Mouse (Mus musculus) forebrain, embryonic 16.5 days (tissue): ENCODE measurements around the gene Wfdc18. TPM values are rescaled to one million over a fixed set of nuclear protein-coding genes. Genes with fewer than 3 reads are reported as not detected.

Experiments
- ATAC-seq: fragments of 200-750 bp; cut with Nextera tagmentation; 2 replicates; pipeline ENCODE4 v1.8.0; 2017; ENCODE audit warnings: mild to moderate bottlenecking, moderate library complexity
- H3K27ac ChIP-seq: fragments of 300-500 bp; sonication (generic); 2 replicates; pipeline ENCODE4 v1.5.1; 2014; ENCODE audit warnings: low read length, control low read depth
- H3K27me3 ChIP-seq: fragments of 300-500 bp; sonication (generic); replicated peaks from 2 replicates; pipeline ENCODE4 v1.6.1; 2014; ENCODE audit warnings: low read length; ENCODE audit not compliant: control insufficient read depth, insufficient read depth
- H3K36me3 ChIP-seq: fragments of 300-500 bp; sonication (generic); 2 replicates; pipeline ENCODE4 v1.6.1; 2014; ENCODE audit not compliant: control insufficient read depth, insufficient read depth
- H3K4me1 ChIP-seq: fragments of 300-500 bp; sonication (generic); replicated peaks from 2 replicates; pipeline ENCODE4 v1.6.1; 2014; ENCODE audit warnings: low read length; ENCODE audit not compliant: control insufficient read depth, insufficient read depth
- H3K4me2 ChIP-seq: fragments of 300-500 bp; sonication (generic); 2 replicates; pipeline ENCODE4 v1.6.1; 2014; ENCODE audit warnings: mild to moderate bottlenecking, low read length, control low read depth
- H3K4me3 ChIP-seq: fragments of 300-500 bp; sonication (generic); replicated peaks from 2 replicates; pipeline ENCODE4 v1.5.1; 2014; ENCODE audit warnings: mild to moderate bottlenecking, low read length, control low read depth
- H3K9ac ChIP-seq: fragments of 300-500 bp; sonication (generic); replicated peaks from 2 replicates; pipeline ENCODE4 v1.6.1; 2014; ENCODE audit warnings: low read depth, low read length, control low read depth
- H3K9me3 ChIP-seq: fragments of 300-500 bp; sonication (generic); 2 replicates; pipeline ENCODE4 v1.6.1; 2016; ENCODE audit warnings: low read length; ENCODE audit not compliant: control insufficient read depth
- WGBS: fragments of 180-500 bp; shearing (Covaris S2); extraction: QIAGEN DNeasy Blood & Tissue Kit; methylation state at CpG from one replicate; pipeline ENCODE4 v1.1.7; 2014; 5-methylcytosine and 5-hydroxymethylcytosine counted together
- polyA plus RNA-seq: library from polyadenylated mRNA; unstranded; fragments of >200 nt; fragmentation: Nextera tagmentation; extraction: Ambion mirVana; gene quantifications from 2 replicates; pipeline ENCODE4 v1.2.1, GENCODE M21; 2015

Wfdc18 gene
- polyA plus RNA-seq, 1 experiment from 2014 or later: not detected

DNA sequence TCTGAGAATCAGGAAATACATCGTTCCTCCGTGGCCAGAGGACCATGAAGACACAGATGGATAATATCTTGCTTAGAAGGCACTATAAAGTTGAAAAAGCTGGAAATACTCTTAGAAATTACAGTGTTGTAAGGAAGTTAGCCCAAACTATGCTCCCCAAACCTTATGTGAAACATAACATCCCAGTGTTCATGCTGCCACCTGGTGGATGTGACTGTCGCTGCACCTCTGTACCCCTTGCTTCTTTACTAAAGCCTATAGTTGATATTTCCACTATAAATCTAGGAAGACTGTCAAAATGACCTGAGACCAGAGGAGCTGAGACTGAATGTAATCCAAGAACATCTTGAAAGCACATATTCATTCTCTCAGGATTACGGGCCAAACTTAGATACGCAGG, 30.4 kb downstream of the Wfdc18 start:
- Histone ChIP-seq H3K4me3 (no peak overlapping the region), H3K27ac (no peak overlapping the region), H3K9me3 (no peaks in the 10 kb centered on the region), H3K27me3 (no peaks in the 10 kb centered on the region), H3K4me2 (no peak overlapping the region), H3K9ac (no peak overlapping the region), H3K36me3 (no peaks in the 10 kb centered on the region), H3K4me1 (no peaks in the 10 kb centered on the region)
- WGBS: 26% methylated on average over 5 of the region's 5 CpGs
- ATAC-seq: no peak

DNA sequence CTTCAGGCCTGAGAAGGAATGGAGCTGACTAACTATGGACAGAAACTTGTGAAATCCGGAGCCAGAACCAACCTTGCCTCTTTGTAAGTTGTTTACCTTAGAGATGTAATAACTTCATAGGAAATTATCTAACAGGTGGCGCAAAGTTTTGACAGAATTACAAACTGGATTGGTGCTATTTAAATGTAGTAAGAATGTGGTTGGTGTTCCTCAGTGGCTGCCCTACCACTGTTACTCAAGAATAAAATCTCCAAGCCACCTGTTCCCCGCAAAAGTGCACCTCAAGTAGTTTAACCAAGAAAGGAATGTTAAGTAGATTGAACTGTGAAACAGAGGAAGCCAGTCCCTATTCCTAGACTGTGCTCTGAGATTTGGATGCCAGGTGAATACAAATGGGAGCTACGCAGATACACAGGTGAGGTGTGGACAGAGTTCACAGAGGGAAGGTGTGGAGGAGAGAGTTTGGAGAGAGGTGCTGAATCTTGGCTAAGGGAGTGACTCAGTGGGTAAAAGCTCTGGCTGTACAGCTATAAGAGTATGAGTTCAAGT, 31.7 kb downstream of the Wfdc18 start:
- Histone ChIP-seq H3K27me3 (no peaks in the 10 kb centered on the region), H3K9me3 (no peaks in the 10 kb centered on the region), H3K36me3 (no peaks in the 10 kb centered on the region), H3K9ac (no peak overlapping the region), H3K4me1 (no peaks in the 10 kb centered on the region), H3K4me3 (no peak overlapping the region), H3K4me2 (no peak overlapping the region), H3K27ac (no peak overlapping the region)
- ATAC-seq: no peak
- 85% methylated on average over 4 of the region's 4 CpGs for WGBS

GRCm38 (mm10) chr11:83741841-83742240, 33.0 kb downstream of the Wfdc18 start:
- no peaks in the 10 kb centered on the region for H3K9me3 ChIP-seq
- ATAC-seq: no peak
- H3K4me3 ChIP-seq: no peak overlapping the region
- no peaks in the 10 kb centered on the region for H3K36me3 ChIP-seq
- H3K9ac ChIP-seq: no peak overlapping the region
- H3K27ac ChIP-seq: no peak overlapping the region
- peaks cover 2% of the 10 kb centered on the region; the same call in 1 of the 2 replicates for H3K27me3 ChIP-seq
- no peaks in the 10 kb centered on the region for H3K4me1 ChIP-seq
- no peak overlapping the region for H3K4me2 ChIP-seq
- 77% methylated on average over 5 of the region's 5 CpGs for WGBS

GRCm38 (mm10) chr11:83742731-83743355, 34.0 kb downstream of the Wfdc18 start:
- peaks cover 4% of the 10 kb centered on the region for H3K27me3 ChIP-seq
- H3K4me1 ChIP-seq: no peaks in the 10 kb centered on the region
- no peak overlapping the region for H3K4me2 ChIP-seq
- no peak overlapping the region for H3K27ac ChIP-seq
- 75% methylated on average over 9 of the region's 9 CpGs for WGBS
- H3K9ac ChIP-seq: no peak overlapping the region
- ATAC-seq: no peak
- no peak overlapping the region for H3K4me3 ChIP-seq
- H3K36me3 ChIP-seq: no peaks in the 10 kb centered on the region
- no peaks in the 10 kb centered on the region for H3K9me3 ChIP-seq

- 93% methylated on average over 3 of the region's 3 CpGs for WGBS
- Histone ChIP-seq H3K9me3 (no peaks in the 10 kb centered on the region), H3K4me2 (no peak overlapping the region), H3K9ac (no peak overlapping the region), H3K36me3 (no peaks in the 10 kb centered on the region), H3K27me3 (peaks cover 9% of the 10 kb centered on the region), H3K27ac (no peak overlapping the region), H3K4me3 (no peak overlapping the region), H3K4me1 (no peaks in the 10 kb centered on the region)
- no peak for ATAC-seq
Measured at GRCm38 (mm10) chr11:83743525-83743924, 34.7 kb downstream of the Wfdc18 start.

DNA sequence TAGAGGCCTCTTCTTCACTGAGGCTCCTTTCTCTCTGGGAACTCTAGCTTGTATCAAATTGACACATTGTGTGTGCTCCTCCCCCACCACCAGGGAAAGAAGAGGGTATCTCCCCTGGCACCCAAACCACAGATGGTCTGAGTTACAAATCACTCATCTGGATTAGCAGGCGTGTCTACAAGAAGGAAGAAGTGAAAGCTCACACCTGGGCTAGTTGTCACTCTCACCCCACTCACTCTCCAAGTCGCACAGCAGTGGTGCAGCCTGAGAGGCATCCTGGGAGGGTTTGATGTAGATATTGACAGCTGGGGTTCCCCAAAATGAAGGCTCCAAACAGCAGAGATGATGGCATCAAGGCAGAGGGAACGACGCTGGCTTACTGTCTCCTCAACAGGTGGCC, 37.3 kb downstream of the Wfdc18 start:
- no peak for ATAC-seq
- Histone ChIP-seq H3K9me3 (no peaks in the 10 kb centered on the region), H3K4me1 (no peaks in the 10 kb centered on the region), H3K4me3 (no peak overlapping the region), H3K27me3 (peaks cover 11% of the 10 kb centered on the region), H3K36me3 (no peaks in the 10 kb centered on the region), H3K9ac (no peak overlapping the region), H3K27ac (no peak overlapping the region), H3K4me2 (no peak overlapping the region)
- 78% methylated on average over 4 of the region's 4 CpGs for WGBS

DNA sequence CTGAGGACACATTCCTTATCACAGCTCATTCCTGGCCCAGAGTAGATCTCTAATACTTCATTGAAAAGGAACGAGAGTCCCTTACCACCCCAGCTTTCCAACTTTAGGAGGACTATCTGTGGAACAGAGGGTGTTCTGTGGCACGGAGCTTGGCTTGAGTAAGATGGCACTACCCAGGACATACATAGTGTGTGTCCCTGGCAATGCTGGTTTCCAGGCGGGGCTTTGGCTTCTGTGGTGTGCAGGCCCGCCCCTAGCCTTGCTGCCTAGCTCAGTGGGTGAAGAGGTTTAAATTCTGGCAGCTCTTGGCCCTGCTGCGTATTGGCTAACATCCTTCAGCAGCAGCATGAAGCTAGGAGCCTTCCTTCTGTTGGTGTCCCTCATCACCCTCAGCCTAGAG, 37.9 kb downstream of the Wfdc18 start, which contains the start of gene Wfdc21:
TSS of gene Wfdc21 (plus strand) at position 260 of the 400 bp plus-strand sequence.
- no peak within 1 kb of the TSS for H3K27ac ChIP-seq
- 70% methylated on average over 5 of the region's 5 CpGs for WGBS
- no peaks in the 10 kb centered on the region for H3K4me1 ChIP-seq
- H3K9me3 ChIP-seq: no peaks in the 10 kb centered on the region
- H3K27me3 ChIP-seq: peaks cover 13% of the 10 kb centered on the region
- no peak within 1 kb of the TSS for H3K9ac ChIP-seq
- no peak within 1 kb of the TSS for H3K4me2 ChIP-seq
- no peak within 1 kb of the TSS for H3K4me3 ChIP-seq
- ATAC-seq: no peak
- H3K36me3 ChIP-seq: no peaks in the 10 kb centered on the region

- H3K4me2 ChIP-seq: no peak overlapping the region
- no peak overlapping the region for H3K27ac ChIP-seq
- ATAC-seq: no peak
- no peak overlapping the region for H3K9ac ChIP-seq
- H3K27me3 ChIP-seq: peaks cover 19% of the 10 kb centered on the region
- WGBS: 73% methylated on average over 6 of the region's 6 CpGs
- no peaks in the 10 kb centered on the region for H3K36me3 ChIP-seq
- no peaks in the 10 kb centered on the region for H3K9me3 ChIP-seq
- H3K4me1 ChIP-seq: no peaks in the 10 kb centered on the region
- no peak overlapping the region for H3K4me3 ChIP-seq
Measured at GRCm38 (mm10) chr11:83747376-83748265, 38.8 kb downstream of the Wfdc18 start.

- Histone ChIP-seq H3K4me3 (peak within 1 kb of the TSS; percentile 72), H3K9ac (peak within 1 kb of the TSS; percentile 75), H3K27me3 (peaks cover 9% of the 10 kb centered on the region; the same call in 1 of the 2 replicates), H3K9me3 (no peaks in the 10 kb centered on the region), H3K4me2 (peak within 1 kb of the TSS; percentile 65), H3K4me1 (peaks cover 16% of the 10 kb centered on the region), H3K27ac (peak within 1 kb of the TSS; percentile 86), H3K36me3 (peaks cover 9% of the 10 kb centered on the region)
- under 1% methylated on average over 47 of the region's 47 CpGs for WGBS
- peak; percentile 96 for ATAC-seq
Measured at GRCm38 (mm10) chr11:83753581-83754181, 44.9 kb downstream of the Wfdc18 start, which contains the start of gene Heatr6. Heatr6 (plus strand) TSS chr11:83753696.
